Mouse (Mus musculus) heart, embryonic 11.5 days (tissue): ENCODE data around the gene Adgrf1. TPM values are rescaled to one million over a fixed set of nuclear protein-coding genes. Genes with fewer than 3 reads are reported as not detected.

Experiments
- ATAC-seq: fragments of 200-750 bp; cut with Nextera tagmentation; replicated peaks from 2 replicates; pipeline ENCODE4 v1.8.0; 2017; ENCODE audit warnings: moderate library complexity; ENCODE audit not compliant: insufficient number of reproducible peaks, low FRiP score, low TSS enrichment
- H3K27ac ChIP-seq: fragments of 300-500 bp; sonication (generic); 2 replicates; pipeline ENCODE4 v1.5.1; 2014; ENCODE audit warnings: mild to moderate bottlenecking, low read depth, low read length
- H3K27me3 ChIP-seq: fragments of 300-500 bp; sonication (generic); 2 replicates; pipeline ENCODE4 v1.6.1; 2014; ENCODE audit warnings: mild to moderate bottlenecking, low read length, mixed read lengths; ENCODE audit not compliant: control insufficient read depth, insufficient read depth
- H3K36me3 ChIP-seq: fragments of 300-500 bp; sonication (generic); 2 replicates; pipeline ENCODE4 v1.6.1; 2014; ENCODE audit warnings: mild to moderate bottlenecking, low read length, moderate library complexity, mixed read lengths; ENCODE audit not compliant: control insufficient read depth, insufficient read depth
- H3K4me1 ChIP-seq: fragments of 300-500 bp; sonication (generic); 2 replicates; pipeline ENCODE4 v1.6.1; 2014; ENCODE audit warnings: low read length; ENCODE audit not compliant: control insufficient read depth, insufficient read depth
- H3K4me2 ChIP-seq: fragments of 300-500 bp; sonication (generic); 2 replicates; pipeline ENCODE4 v1.6.1; 2014; ENCODE audit warnings: mild to moderate bottlenecking, moderate library complexity
- H3K4me3 ChIP-seq: fragments of 300-500 bp; sonication (generic); 2 replicates; pipeline ENCODE4 v1.5.1; 2014; ENCODE audit warnings: low read depth, low read length
- H3K9ac ChIP-seq: fragments of 300-500 bp; sonication (generic); 2 replicates; pipeline ENCODE4 v1.6.1; 2014; ENCODE audit warnings: mild to moderate bottlenecking, low read depth, low read length, moderate library complexity
- H3K9me3 ChIP-seq: fragments of 300-500 bp; sonication (generic); replicated peaks from 2 replicates; pipeline ENCODE4 v1.6.1; 2016; ENCODE audit warnings: low read length; ENCODE audit not compliant: control insufficient read depth
- WGBS: fragments of 180-500 bp; shearing (Covaris S2); extraction: QIAGEN DNeasy Blood & Tissue Kit; methylation state at CpG from one replicate; pipeline ENCODE4 v1.1.7; 2014; ENCODE audit not compliant: insufficient replicate concordance; 5-methylcytosine and 5-hydroxymethylcytosine counted together
- polyA plus RNA-seq: library from polyadenylated mRNA; unstranded; fragments of >200 nt; fragmentation: Nextera tagmentation; extraction: Ambion mirVana; gene quantifications from 2 replicates; pipeline ENCODE4 v1.2.1, GENCODE M21; 2014

Gene Adgrf1
- polyA plus RNA-seq, 1 experiment from 2014 or later = not detected

DNA sequence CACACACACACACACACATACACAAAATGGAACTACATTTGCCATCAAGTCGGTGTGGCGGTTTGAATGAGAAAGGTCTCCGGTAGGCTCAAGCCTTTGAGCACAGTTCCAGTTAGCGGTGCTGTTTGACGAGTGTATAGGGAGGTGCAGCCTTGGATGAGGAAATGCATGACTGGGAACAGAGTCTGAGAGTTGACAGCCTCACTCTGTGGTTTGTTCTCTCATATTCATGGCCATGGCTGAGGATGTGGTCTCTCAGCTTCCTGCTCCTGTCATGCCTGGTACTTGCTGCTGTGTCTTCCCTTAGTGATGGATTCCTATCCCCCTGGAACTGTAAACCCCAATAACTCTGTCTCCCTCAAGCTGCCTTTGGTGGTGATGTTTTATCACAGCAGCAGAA lies 8.2 kb upstream of the Adgrf1 start:
- 88% methylated on average over 5 of the region's 5 CpGs for WGBS
- Histone ChIP-seq H3K27ac (no peak overlapping the region), H3K4me1 (0 out of 2 replicates have a peak, but pooled peaks cover 3% of the 10 kb centered on the region), H3K9ac (no peak overlapping the region), H3K4me3 (no peak overlapping the region), H3K9me3 (peaks cover 7% of the 10 kb centered on the region; the same call in 1 of the 2 replicates), H3K27me3 (no peaks in the 10 kb centered on the region), H3K4me2 (no peak overlapping the region), H3K36me3 (no peaks in the 10 kb centered on the region)
- no peak for ATAC-seq

DNA sequence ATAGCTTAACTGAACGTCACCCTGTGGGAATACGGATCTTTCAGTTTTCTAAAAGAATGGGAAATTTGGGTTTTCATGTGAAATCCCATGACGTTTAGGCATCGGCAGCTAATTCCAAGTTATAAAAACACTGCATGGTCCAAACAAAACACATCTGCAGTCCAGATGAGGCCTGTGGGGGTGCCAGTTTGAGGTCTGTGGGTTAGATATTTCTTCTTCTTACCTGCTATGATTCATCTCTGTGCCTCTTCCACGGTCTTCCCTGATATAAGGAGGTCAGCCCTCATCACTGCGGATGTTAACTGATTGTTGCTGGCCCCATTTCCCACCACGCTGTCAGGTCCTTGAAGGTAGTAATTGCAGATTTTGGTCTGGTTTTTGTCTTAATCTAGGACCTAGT lies 5.4 kb upstream of the Adgrf1 start:
- H3K36me3 ChIP-seq = no peaks in the 10 kb centered on the region
- no peak overlapping the region for H3K27ac ChIP-seq
- no peak overlapping the region for H3K9ac ChIP-seq
- no peak overlapping the region for H3K4me3 ChIP-seq
- no peak for ATAC-seq
- H3K9me3 ChIP-seq = peaks cover 7% of the 10 kb centered on the region; the same call in 1 of the 2 replicates
- 0 out of 2 replicates have a peak, but pooled peaks cover 3% of the 10 kb centered on the region for H3K4me1 ChIP-seq
- WGBS = 76% methylated on average over 7 of the region's 7 CpGs
- H3K27me3 ChIP-seq = no peaks in the 10 kb centered on the region
- no peak overlapping the region for H3K4me2 ChIP-seq

DNA sequence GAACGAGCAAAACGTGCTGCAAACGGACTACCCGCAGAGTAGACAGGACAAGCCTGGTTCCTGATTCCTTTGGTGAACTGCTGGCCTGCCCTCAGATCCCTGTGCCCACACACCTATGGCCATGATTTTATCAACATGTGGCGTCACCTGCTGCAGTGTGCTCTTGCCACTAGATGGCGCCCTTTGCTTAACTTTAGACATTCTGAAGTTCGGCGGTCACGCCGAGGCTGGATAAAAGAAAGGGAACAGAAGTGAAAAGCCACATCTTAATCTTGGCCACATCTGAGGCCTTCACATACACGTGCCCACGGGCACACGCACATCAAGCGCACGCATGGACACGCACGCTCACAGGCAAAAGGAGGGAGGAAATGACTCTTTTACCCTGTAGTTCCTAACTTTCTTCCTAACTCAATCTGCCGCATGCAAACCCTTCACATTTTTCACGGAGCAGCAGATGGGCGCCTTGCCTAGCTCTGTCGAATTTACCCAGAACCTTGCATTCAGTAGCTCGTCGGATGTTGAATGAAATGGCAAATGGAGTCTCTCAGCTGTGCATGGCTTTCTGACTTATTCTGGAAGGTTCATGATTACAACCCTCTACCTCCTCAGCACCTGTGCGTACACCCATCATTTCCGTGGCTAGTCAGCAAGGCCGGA lies 4.8 kb upstream of the Adgrf1 start:
- 0 out of 2 replicates have a peak overlapping the region, but pooled peaks have one; percentile 36 for H3K9ac ChIP-seq
- peak overlapping the region; percentile 19; the same call in 1 of the 2 replicates for H3K4me3 ChIP-seq
- peak overlapping the region; percentile 63 for H3K4me2 ChIP-seq
- H3K4me1 ChIP-seq = 0 out of 2 replicates have a peak, but pooled peaks cover 3% of the 10 kb centered on the region
- WGBS = 24% methylated on average over 26 of the region's 26 CpGs
- H3K27me3 ChIP-seq = no peaks in the 10 kb centered on the region
- ATAC-seq = 0 out of 2 replicates have a peak, but pooled peaks have one; percentile 22
- H3K27ac ChIP-seq = no peak overlapping the region
- no peaks in the 10 kb centered on the region for H3K36me3 ChIP-seq
- H3K9me3 ChIP-seq = peaks cover 7% of the 10 kb centered on the region; the same call in 1 of the 2 replicates

DNA sequence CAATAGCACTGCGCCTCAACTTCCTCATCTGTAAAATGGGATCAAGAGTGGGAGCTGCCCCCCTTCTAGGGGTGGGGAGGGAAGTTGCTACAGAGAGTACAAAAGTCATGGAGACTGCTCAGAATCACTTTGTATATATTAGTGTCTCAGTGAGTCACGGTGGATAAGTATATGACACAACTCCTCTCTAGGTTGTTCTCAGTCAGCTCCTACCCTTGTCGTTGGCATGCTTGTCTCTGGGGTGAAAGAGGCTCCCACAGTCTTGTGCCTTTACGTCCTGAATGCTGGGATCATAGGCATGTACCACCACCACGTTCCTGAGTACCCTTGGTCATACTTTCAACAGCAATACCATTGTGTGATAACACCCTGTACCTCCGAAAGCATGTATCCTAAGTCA lies 4.2 kb upstream of the Adgrf1 start:
- H3K27ac ChIP-seq = no peak overlapping the region
- ATAC-seq = no peak
- H3K4me3 ChIP-seq = no peak overlapping the region
- peaks cover 7% of the 10 kb centered on the region; the same call in 1 of the 2 replicates for H3K9me3 ChIP-seq
- 89% methylated on average over 6 of the region's 6 CpGs for WGBS
- H3K9ac ChIP-seq = no peak overlapping the region
- no peak overlapping the region for H3K4me2 ChIP-seq
- H3K27me3 ChIP-seq = no peaks in the 10 kb centered on the region
- no peaks in the 10 kb centered on the region for H3K36me3 ChIP-seq
- H3K4me1 ChIP-seq = 0 out of 2 replicates have a peak, but pooled peaks cover 3% of the 10 kb centered on the region

DNA sequence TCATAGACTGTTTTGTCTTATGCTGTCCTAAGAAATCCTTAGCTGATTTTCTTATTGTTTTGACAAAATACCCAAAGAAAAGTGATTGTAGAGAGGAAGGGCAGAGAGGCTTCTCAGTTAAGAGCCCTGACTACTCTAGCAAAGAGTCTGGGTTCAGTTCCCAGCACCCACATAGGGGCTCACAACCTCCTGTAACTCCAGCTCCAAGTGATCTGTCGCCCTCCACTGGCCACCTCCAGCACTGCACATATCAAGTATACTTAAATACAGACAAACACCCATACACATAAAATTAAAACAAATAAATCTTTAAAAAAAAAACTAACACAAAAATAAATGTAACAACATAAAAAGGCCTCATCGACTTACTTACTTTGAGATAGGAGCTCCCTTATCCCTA lies 3.5 kb upstream of the Adgrf1 start:
- Histone ChIP-seq H3K36me3 (no peaks in the 10 kb centered on the region), H3K9ac (no peak overlapping the region), H3K4me2 (no peak overlapping the region), H3K4me1 (0 out of 2 replicates have a peak, but pooled peaks cover 3% of the 10 kb centered on the region), H3K27me3 (no peaks in the 10 kb centered on the region), H3K27ac (no peak overlapping the region), H3K4me3 (no peak overlapping the region), H3K9me3 (peaks cover 7% of the 10 kb centered on the region; the same call in 1 of the 2 replicates)
- WGBS = 73% methylated on average over 2 of the region's 2 CpGs
- ATAC-seq = no peak

DNA sequence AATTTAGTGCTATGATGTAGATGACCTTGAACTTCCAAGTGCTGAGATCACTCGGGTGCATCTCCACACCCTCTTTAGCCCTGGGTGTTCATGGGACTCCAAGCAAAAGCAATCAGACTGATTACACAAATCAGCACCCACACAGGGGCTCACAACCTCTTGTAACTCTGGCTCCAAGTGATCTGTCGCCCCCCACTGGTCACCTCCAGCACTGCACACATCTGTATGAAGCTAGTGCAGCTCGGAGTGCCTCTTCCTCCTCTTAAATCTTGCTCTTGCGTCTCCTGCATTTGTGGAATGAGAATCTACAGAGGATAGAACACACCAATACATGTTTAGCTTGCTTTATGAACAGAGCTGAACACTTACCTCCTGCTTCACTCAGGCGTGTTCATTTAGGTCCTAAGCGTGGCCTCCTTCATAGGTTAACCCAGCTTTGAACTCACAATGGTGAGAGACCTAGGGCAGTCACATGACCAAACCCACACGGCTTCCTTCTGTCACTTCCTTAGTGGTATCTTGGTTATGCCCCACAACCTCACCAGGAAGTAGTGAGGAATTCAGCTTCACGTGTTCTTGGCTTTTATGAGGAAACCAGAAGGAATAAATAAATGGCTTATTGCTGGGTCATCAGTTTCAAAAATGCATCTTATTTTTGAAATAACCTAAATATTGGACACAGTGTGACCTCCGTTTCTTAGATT lies 2.9 kb upstream of the Adgrf1 start:
- WGBS = 83% methylated on average over 9 of the region's 9 CpGs
- ATAC-seq = no peak
- H3K9ac ChIP-seq = no peak overlapping the region
- 0 out of 2 replicates have a peak, but pooled peaks cover 3% of the 10 kb centered on the region for H3K4me1 ChIP-seq
- H3K36me3 ChIP-seq = no peaks in the 10 kb centered on the region
- no peak overlapping the region for H3K27ac ChIP-seq
- H3K4me3 ChIP-seq = no peak overlapping the region
- peaks cover 5% of the 10 kb centered on the region; the same call in 1 of the 2 replicates for H3K9me3 ChIP-seq
- no peak overlapping the region for H3K4me2 ChIP-seq
- no peaks in the 10 kb centered on the region for H3K27me3 ChIP-seq

DNA sequence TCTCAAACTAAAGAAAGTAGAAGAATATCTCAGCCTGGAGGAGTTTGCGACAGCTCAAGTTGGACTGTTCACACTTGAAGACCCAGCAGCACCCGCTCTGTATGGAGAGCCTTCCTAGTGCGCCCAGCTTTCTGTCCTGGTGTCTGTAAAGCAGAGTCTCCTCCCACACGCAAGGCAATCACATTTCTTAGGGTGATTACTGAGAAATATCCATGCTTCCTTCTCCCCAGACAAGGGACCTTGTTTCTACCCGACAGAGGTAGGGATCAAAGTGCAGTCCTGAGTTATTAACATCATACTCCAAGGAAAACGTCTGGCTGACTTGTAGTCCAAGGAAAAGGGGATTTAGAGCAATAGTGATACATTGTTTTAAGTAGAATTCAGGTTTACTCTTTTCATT lies 6.1 kb downstream of the Adgrf1 start:
- no peak for ATAC-seq

DNA sequence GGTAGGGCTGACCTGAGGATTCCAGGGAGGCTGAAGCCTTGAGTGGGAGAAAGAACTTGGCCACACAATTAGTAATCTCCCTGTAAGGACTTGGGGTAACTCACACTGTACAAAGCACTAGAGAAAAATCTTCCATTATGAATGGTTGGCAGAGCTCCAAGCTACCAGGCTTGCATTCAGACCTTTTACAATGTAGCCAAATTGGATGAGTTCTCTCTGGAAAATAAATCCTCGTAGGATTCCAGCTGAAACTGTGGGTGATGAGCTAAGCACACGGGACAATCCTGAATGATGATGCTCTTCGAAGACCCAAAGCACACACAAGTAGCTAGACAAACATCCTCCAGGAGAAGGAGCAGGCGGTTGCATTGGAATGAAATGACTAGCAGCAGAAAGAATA lies 7.1 kb downstream of the Adgrf1 start:
- Histone ChIP-seq H3K4me1 (no peaks in the 10 kb centered on the region), H3K4me3 (no peak overlapping the region), H3K36me3 (no peaks in the 10 kb centered on the region), H3K27me3 (no peaks in the 10 kb centered on the region), H3K9ac (no peak overlapping the region), H3K9me3 (no peaks in the 10 kb centered on the region), H3K4me2 (no peak overlapping the region), H3K27ac (no peak overlapping the region)
- ATAC-seq = no peak
- 69% methylated on average over 4 of the region's 4 CpGs for WGBS

More for the DNA sequence above, 6.1 kb downstream of the Adgrf1 start:
- H3K4me3 ChIP-seq = no peak overlapping the region
- no peaks in the 10 kb centered on the region for H3K9me3 ChIP-seq
- H3K36me3 ChIP-seq = no peaks in the 10 kb centered on the region
- no peak overlapping the region for H3K27ac ChIP-seq
- WGBS = 78% methylated on average over 6 of the region's 6 CpGs
- H3K9ac ChIP-seq = no peak overlapping the region
- H3K4me2 ChIP-seq = no peak overlapping the region
- H3K27me3 ChIP-seq = no peaks in the 10 kb centered on the region
- H3K4me1 ChIP-seq = no peaks in the 10 kb centered on the region
